Mouse (Mus musculus): ENCODE results near the gene Pnp2. TPM values are rescaled to one million over a fixed set of nuclear protein-coding genes. Genes with fewer than 3 reads are reported as not detected.

Gene Pnp2
- polyA plus RNA-seq, 1 experiment from 2014 or later, result 2.8 TPM

GRCm38 (mm10) chr14:50981837-50982236 is 26.0 kb downstream of the Pnp2 start:
- Histone ChIP-seq H3K27ac (ENCODE audit: low read depth, low read length) (no peak overlapping the region), H3K4me2 (no peak overlapping the region), H3K36me3 (ENCODE audit: control insufficient read depth, insufficient read depth, low read length) (no peaks in the 10 kb centered on the region), H3K4me1 (replicated peaks; ENCODE audit: control insufficient read depth, insufficient read depth, low read length) (no peaks in the 10 kb centered on the region), H3K9ac (ENCODE audit: low read depth, low read length) (no peak overlapping the region), H3K9me3 (ENCODE audit: control insufficient read depth, low read length) (no peaks in the 10 kb centered on the region), H3K27me3 (replicated peaks; ENCODE audit: control insufficient read depth, insufficient read depth, low read length) (no peaks in the 10 kb centered on the region), H3K4me3 (ENCODE audit: low read depth, low read length) (no peak overlapping the region)
- DNase-seq (ENCODE audit: low spot score), result no peak
- 37% methylated on average over 5 of the region's 5 CpGs for WGBS
- ATAC-seq (replicated peaks; ENCODE audit: low FRiP score), result no peak

GRCm38 (mm10) chr14:50987668-50988067 is 31.9 kb downstream of the Pnp2 start:
- no peaks in the 10 kb centered on the region for H3K36me3 ChIP-seq (ENCODE audit: control insufficient read depth, insufficient read depth, low read length)
- no peak overlapping the region for H3K4me3 ChIP-seq (ENCODE audit: low read depth, low read length)
- ATAC-seq (replicated peaks; ENCODE audit: low FRiP score), result no peak
- no peaks in the 10 kb centered on the region for H3K4me1 ChIP-seq (replicated peaks; ENCODE audit: control insufficient read depth, insufficient read depth, low read length)
- H3K9me3 ChIP-seq (ENCODE audit: control insufficient read depth, low read length), result no peaks in the 10 kb centered on the region
- no peak overlapping the region for H3K9ac ChIP-seq (ENCODE audit: low read depth, low read length)
- DNase-seq (ENCODE audit: low spot score), result no peak
- H3K27ac ChIP-seq (ENCODE audit: low read depth, low read length), result no peak overlapping the region
- H3K27me3 ChIP-seq (replicated peaks; ENCODE audit: control insufficient read depth, insufficient read depth, low read length), result no peaks in the 10 kb centered on the region
- WGBS, result 84% methylated on average over 2 of the region's 2 CpGs
- no peak overlapping the region for H3K4me2 ChIP-seq

- ATAC-seq (replicated peaks; ENCODE audit: low FRiP score) (no peak), DNase-seq (ENCODE audit: low spot score) (no peak)
- H3K4me1 ChIP-seq (replicated peaks; ENCODE audit: control insufficient read depth, insufficient read depth, low read length), result no peaks in the 10 kb centered on the region
- WGBS, result 79% methylated on average over 3 of the region's 3 CpGs
- no peak overlapping the region for H3K27ac ChIP-seq (ENCODE audit: low read depth, low read length)
- H3K9me3 ChIP-seq (ENCODE audit: control insufficient read depth, low read length), result no peaks in the 10 kb centered on the region
- H3K4me2 ChIP-seq, result no peak overlapping the region
- no peak overlapping the region for H3K9ac ChIP-seq (ENCODE audit: low read depth, low read length)
- H3K36me3 ChIP-seq (ENCODE audit: control insufficient read depth, insufficient read depth, low read length), result no peaks in the 10 kb centered on the region
- H3K4me3 ChIP-seq (ENCODE audit: low read depth, low read length), result no peak overlapping the region
- no peaks in the 10 kb centered on the region for H3K27me3 ChIP-seq (replicated peaks; ENCODE audit: control insufficient read depth, insufficient read depth, low read length)
Observed at GRCm38 (mm10) chr14:50991037-50991436, 35.2 kb downstream of the Pnp2 start.

- Histone ChIP-seq H3K4me2 (no peak overlapping the region), H3K36me3 (ENCODE audit: control insufficient read depth, insufficient read depth, low read length) (no peaks in the 10 kb centered on the region), H3K9ac (ENCODE audit: low read depth, low read length) (no peak overlapping the region), H3K4me3 (ENCODE audit: low read depth, low read length) (no peak overlapping the region), H3K27me3 (replicated peaks; ENCODE audit: control insufficient read depth, insufficient read depth, low read length) (no peaks in the 10 kb centered on the region), H3K9me3 (ENCODE audit: control insufficient read depth, low read length) (no peaks in the 10 kb centered on the region), H3K27ac (ENCODE audit: low read depth, low read length) (no peak overlapping the region), H3K4me1 (replicated peaks; ENCODE audit: control insufficient read depth, insufficient read depth, low read length) (no peaks in the 10 kb centered on the region)
- WGBS, result 39% methylated on average over 3 of the region's 3 CpGs
- DNase-seq (ENCODE audit: low spot score) (no peak), ATAC-seq (replicated peaks; ENCODE audit: low FRiP score) (no peak)
Observed at GRCm38 (mm10) chr14:50997088-50997487, 41.3 kb downstream of the Pnp2 start.

GRCm38 (mm10) chr14:50997999-50998666 is 42.3 kb downstream of the Pnp2 start:
- 51% methylated on average over 2 of the region's 2 CpGs for WGBS
- H3K4me3 ChIP-seq (ENCODE audit: low read depth, low read length), result no peak overlapping the region
- H3K9me3 ChIP-seq (ENCODE audit: control insufficient read depth, low read length), result no peaks in the 10 kb centered on the region
- H3K27ac ChIP-seq (ENCODE audit: low read depth, low read length), result no peak overlapping the region
- no peak overlapping the region for H3K4me2 ChIP-seq
- H3K9ac ChIP-seq (ENCODE audit: low read depth, low read length), result no peak overlapping the region
- no peaks in the 10 kb centered on the region for H3K27me3 ChIP-seq (replicated peaks; ENCODE audit: control insufficient read depth, insufficient read depth, low read length)
- no peaks in the 10 kb centered on the region for H3K36me3 ChIP-seq (ENCODE audit: control insufficient read depth, insufficient read depth, low read length)
- ATAC-seq (replicated peaks; ENCODE audit: low FRiP score), result no peak
- H3K4me1 ChIP-seq (replicated peaks; ENCODE audit: control insufficient read depth, insufficient read depth, low read length), result no peaks in the 10 kb centered on the region
- DNase-seq (ENCODE audit: low spot score), result peak; percentile 9

- Histone ChIP-seq H3K27ac (ENCODE audit: low read depth, low read length) (no peak within 1 kb of the TSS), H3K4me3 (ENCODE audit: low read depth, low read length) (no peak within 1 kb of the TSS), H3K4me2 (no peak within 1 kb of the TSS), H3K4me1 (replicated peaks; ENCODE audit: control insufficient read depth, insufficient read depth, low read length) (no peaks in the 10 kb centered on the region), H3K9ac (ENCODE audit: low read depth, low read length) (no peak within 1 kb of the TSS), H3K27me3 (replicated peaks; ENCODE audit: control insufficient read depth, insufficient read depth, low read length) (no peaks in the 10 kb centered on the region), H3K9me3 (ENCODE audit: control insufficient read depth, low read length) (no peaks in the 10 kb centered on the region), H3K36me3 (ENCODE audit: control insufficient read depth, insufficient read depth, low read length) (no peaks in the 10 kb centered on the region)
- ATAC-seq (replicated peaks; ENCODE audit: low FRiP score), result no peak
- 71% methylated on average over 8 of the region's 8 CpGs for WGBS
- DNase-seq (ENCODE audit: low spot score), result no peak
Observed at GRCm38 (mm10) chr14:51007152-51007801, 51.5 kb downstream of the Pnp2 start, which contains the start of gene Rnase10. Gene Rnase10 (plus strand): TSS chr14:51007751.

- Histone ChIP-seq H3K9ac (ENCODE audit: low read depth, low read length) (no peak overlapping the region), H3K4me2 (no peak overlapping the region), H3K4me1 (replicated peaks; ENCODE audit: control insufficient read depth, insufficient read depth, low read length) (no peaks in the 10 kb centered on the region), H3K9me3 (ENCODE audit: control insufficient read depth, low read length) (no peaks in the 10 kb centered on the region), H3K36me3 (ENCODE audit: control insufficient read depth, insufficient read depth, low read length) (no peaks in the 10 kb centered on the region), H3K4me3 (ENCODE audit: low read depth, low read length) (no peak overlapping the region), H3K27me3 (replicated peaks; ENCODE audit: control insufficient read depth, insufficient read depth, low read length) (no peaks in the 10 kb centered on the region), H3K27ac (ENCODE audit: low read depth, low read length) (no peak overlapping the region)
- ATAC-seq (replicated peaks; ENCODE audit: low FRiP score) (no peak), DNase-seq (ENCODE audit: low spot score) (no peak)
- 62% methylated on average over 13 of the region's 13 CpGs for WGBS
Observed at GRCm38 (mm10) chr14:51007914-51008713, 52.3 kb downstream of the Pnp2 start.

GRCm38 (mm10) chr14:51008781-51009180 is 53.0 kb downstream of the Pnp2 start:
- Histone ChIP-seq H3K4me2 (no peak overlapping the region), H3K27ac (ENCODE audit: low read depth, low read length) (no peak overlapping the region), H3K4me3 (ENCODE audit: low read depth, low read length) (no peak overlapping the region), H3K27me3 (replicated peaks; ENCODE audit: control insufficient read depth, insufficient read depth, low read length) (no peaks in the 10 kb centered on the region), H3K9ac (ENCODE audit: low read depth, low read length) (no peak overlapping the region), H3K4me1 (replicated peaks; ENCODE audit: control insufficient read depth, insufficient read depth, low read length) (no peaks in the 10 kb centered on the region), H3K36me3 (ENCODE audit: control insufficient read depth, insufficient read depth, low read length) (no peaks in the 10 kb centered on the region), H3K9me3 (ENCODE audit: control insufficient read depth, low read length) (no peaks in the 10 kb centered on the region)
- ATAC-seq (replicated peaks; ENCODE audit: low FRiP score) (no peak), DNase-seq (ENCODE audit: low spot score) (no peak)
- WGBS, result 90% methylated on average over 4 of the region's 4 CpGs

All from liver, embryonic 11.5 days (tissue).